Mouse (Mus musculus) stomach, postnatal 0 days (tissue): ENCODE data around the gene Slc25a18.

Source experiments
- CTCF ChIP-seq: IDR thresholded peaks from 2 replicates; pipeline ENCODE4 v1.5.1; 2016; ENCODE audit warnings: antibody characterized with exemption, low read depth, mild to moderate bottlenecking, moderate library complexity
- EP300 ChIP-seq: optimal IDR thresholded peaks from 2 replicates; pipeline ENCODE3; 2016; ENCODE audit warnings: antibody characterized with exemption

DNA sequence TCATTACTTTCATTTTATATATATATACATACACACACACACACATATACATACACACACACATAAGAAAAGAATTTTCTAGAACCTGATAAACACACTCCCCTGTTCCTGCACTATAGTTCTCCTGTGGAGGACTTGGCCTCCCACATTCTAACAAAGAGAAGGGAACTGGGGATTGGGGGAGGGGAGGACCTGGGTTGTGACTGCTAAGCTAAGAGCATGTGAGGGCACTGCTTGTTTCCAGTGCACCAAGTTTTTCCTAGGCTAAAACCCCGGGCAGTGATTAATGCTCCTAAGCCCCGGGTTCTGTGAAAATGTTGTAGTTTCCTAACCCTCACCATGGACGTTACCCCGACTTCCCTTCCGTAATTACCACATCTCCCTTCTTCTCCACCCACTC lies 46.8 kb downstream of the Slc25a18 start:
- no peak for TF ChIP-seq CTCF
- TF ChIP-seq EP300, result no peak
